Mouse (Mus musculus) cerebellum, adult 2 months (tissue): ENCODE data around the gene Klhdc9. TPM values are rescaled to one million over a fixed set of nuclear protein-coding genes. Genes with fewer than 3 reads are reported as not detected.

Experiments
- DNase-seq, 2 experiments: peaks; one replicate each; pipeline ENCODE4 v3.0.0; 2021
- H3K27ac ChIP-seq: fragments of 200-500 bp; 2 replicates; pipeline ENCODE4 v1.5.1; 2012; ENCODE audit warnings: low read length, control low read depth, inconsistent platforms; ENCODE audit not compliant: insufficient read depth
- H3K27me3 ChIP-seq: fragments of 200-500 bp; 2 replicates; pipeline ENCODE4 v1.6.1; 2012; ENCODE audit warnings: inconsistent platforms, mild to moderate bottlenecking, low read length, moderate library complexity; ENCODE audit not compliant: control insufficient read depth, insufficient read depth
- H3K4me1 ChIP-seq: fragments of 200-500 bp; 2 replicates; pipeline ENCODE4 v1.6.1; 2011; ENCODE audit warnings: low read length; ENCODE audit not compliant: control insufficient read depth, insufficient read depth
- H3K4me3 ChIP-seq: fragments of 200-500 bp; replicated peaks from 2 replicates; pipeline ENCODE3; 2011; ENCODE audit warnings: mild to moderate bottlenecking, low read depth, low read length, control low read depth; ENCODE audit not compliant: insufficient read depth
- CTCF ChIP-seq: fragments of 200-500 bp; IDR thresholded peaks from 2 replicates; pipeline ENCODE4 v1.5.1; 2011; ENCODE audit warnings: low read depth, mild to moderate bottlenecking, control low read depth, low read length, moderate library complexity, borderline replicate concordance; ENCODE audit not compliant: insufficient read depth
- POLR2A ChIP-seq: fragments of 200-500 bp; IDR thresholded peaks from 2 replicates; pipeline ENCODE4 v1.6.1; 2011; ENCODE audit warnings: low read length, control low read depth, borderline replicate concordance; ENCODE audit not compliant: insufficient read depth
- WGBS: fragments of 180-500 bp; shearing (Covaris S2); methylation state at CpG from one replicate; pipeline ENCODE4 v1.1.7; 2018; 5-methylcytosine and 5-hydroxymethylcytosine counted together
- polyA plus RNA-seq: library from polyadenylated mRNA; depleted of rRNA; stranded (reverse); fragments of >200 nt; gene quantifications from 2 replicates; pipeline ENCODE4 v1.2.3, GENCODE M21; 2012

Gene Klhdc9
- polyA plus RNA-seq, 1 experiment: 7.9 TPM

DNA sequence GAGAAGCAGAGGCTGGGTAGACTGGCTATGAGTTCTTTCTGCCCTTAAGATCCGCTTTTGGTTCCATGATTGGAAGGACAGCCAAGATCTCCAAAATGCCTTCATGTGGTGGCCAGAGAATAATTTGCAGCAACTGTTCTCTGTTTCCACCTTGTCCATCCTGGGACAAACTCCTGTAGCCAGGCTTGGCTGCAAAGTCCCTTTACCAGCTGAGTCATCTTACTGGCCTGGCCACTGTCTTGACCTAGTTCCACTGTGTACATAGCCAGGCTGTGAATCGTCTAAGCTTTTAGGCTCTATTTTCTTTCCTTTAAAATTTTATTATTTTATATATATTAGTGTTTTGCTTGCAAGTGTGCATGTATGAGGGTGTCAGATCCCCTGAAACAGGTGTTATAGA, 11.4 kb downstream of the Klhdc9 start:
- TF ChIP-seq CTCF: no peak
- no peak for TF ChIP-seq POLR2A
- Histone ChIP-seq H3K27ac (no peak overlapping the region), H3K4me3 (no peak overlapping the region), H3K4me1 (peaks cover 8% of the 10 kb centered on the region), H3K27me3 (no peaks in the 10 kb centered on the region)
- no peak for DNase-seq
- 27% methylated on average over 2 of the region's 2 CpGs for WGBS

- no peak overlapping the region for H3K27ac ChIP-seq
- no peak overlapping the region for H3K4me3 ChIP-seq
- H3K4me1 ChIP-seq: peaks cover 8% of the 10 kb centered on the region
- H3K27me3 ChIP-seq: no peaks in the 10 kb centered on the region
- peak; percentile 34 to 42 for DNase-seq
- WGBS: 17% methylated on average over 3 of the region's 3 CpGs
- TF ChIP-seq CTCF (no peak), POLR2A (no peak)
Measured at GRCm38 (mm10) chr1:171348665-171349064, 11.9 kb downstream of the Klhdc9 start.

DNA sequence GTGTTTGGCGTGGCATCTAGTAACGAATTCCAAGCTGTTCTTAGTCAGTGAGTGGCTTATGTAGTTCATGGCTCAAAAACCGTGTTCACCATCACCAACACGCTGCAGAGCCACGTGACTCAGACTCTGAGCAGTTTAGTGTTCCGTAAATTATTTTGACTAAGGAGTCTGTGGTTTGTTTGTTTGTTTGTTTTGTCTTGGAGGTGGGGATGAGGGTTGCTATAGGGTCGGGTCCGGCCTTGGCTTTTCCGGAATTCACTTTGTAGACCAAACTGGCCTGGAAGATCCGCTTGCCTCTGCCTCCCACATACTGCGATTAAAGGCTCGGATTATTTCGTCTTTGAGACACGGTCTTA, 14.5 kb downstream of the Klhdc9 start:
- TF ChIP-seq POLR2A (no peak), CTCF (no peak)
- H3K27me3 ChIP-seq: no peaks in the 10 kb centered on the region
- peaks cover 8% of the 10 kb centered on the region for H3K4me1 ChIP-seq
- peak overlapping the region; percentile 74 for H3K4me3 ChIP-seq
- WGBS: under 1% methylated on average over 14 of the region's 14 CpGs
- DNase-seq: no peak
- no peak overlapping the region for H3K27ac ChIP-seq

DNA sequence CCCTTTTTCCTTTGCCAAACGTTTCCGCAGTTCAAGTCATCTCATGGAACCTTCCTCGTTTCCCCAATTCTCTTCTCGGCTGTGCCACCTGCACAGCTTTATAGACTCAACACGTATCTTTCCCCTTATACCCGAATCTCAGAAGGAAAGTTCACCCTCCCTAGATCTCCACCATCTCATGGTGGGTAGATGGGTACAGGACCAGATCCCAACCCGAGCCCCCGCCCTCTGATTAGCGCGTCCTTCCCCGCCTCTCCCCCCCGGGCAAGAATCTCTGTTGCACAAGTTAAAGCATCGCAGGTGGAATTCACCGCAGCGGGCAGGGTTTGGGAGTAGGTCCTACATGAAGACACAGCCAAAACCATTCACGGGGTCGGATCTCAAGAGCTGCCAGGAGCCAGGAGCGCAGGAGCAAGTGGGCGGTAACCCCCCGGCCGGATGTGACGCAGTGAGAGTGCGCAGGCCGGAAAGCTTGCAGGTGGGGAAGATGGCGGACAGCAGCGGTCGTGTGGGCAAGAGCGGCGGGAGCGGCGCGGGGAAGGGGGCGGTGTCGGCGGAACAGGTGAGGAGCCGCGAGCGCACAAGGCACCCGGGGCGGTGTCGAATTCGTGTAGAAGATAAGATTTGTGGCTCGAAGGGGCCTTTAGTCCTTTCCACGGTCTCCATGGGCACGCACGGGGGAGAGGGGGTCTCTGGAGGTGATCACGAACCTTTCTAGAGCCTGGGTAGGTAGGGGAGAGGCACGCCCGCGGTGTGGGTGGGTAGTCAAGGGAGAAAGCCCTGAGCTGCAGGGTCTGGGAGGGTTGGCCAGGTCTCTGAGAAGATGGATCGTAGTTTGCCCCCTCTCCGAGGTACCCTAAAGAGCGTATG, 15.1 kb downstream of the Klhdc9 start, which contains the start of the genes Nit1 and Pfdn2:
Nit1 (minus strand) TSS at position 422 of the 870 bp plus-strand sequence.
Pfdn2 (plus strand) TSS at position 446 of the 870 bp plus-strand sequence.
- Histone ChIP-seq H3K4me1 (peaks cover 6% of the 10 kb centered on the region), H3K27me3 (no peaks in the 10 kb centered on the region), H3K4me3 (peak within 1 kb of the TSS; percentile 74), H3K27ac (peak within 1 kb of the TSS; percentile 23; the same call in 1 of the 2 replicates)
- TF ChIP-seq CTCF: no peak
- peak; percentile 82 for TF ChIP-seq POLR2A
- under 1% methylated on average over 53 of the region's 53 CpGs for WGBS
- DNase-seq: peak; percentile 91 to 92

DNA sequence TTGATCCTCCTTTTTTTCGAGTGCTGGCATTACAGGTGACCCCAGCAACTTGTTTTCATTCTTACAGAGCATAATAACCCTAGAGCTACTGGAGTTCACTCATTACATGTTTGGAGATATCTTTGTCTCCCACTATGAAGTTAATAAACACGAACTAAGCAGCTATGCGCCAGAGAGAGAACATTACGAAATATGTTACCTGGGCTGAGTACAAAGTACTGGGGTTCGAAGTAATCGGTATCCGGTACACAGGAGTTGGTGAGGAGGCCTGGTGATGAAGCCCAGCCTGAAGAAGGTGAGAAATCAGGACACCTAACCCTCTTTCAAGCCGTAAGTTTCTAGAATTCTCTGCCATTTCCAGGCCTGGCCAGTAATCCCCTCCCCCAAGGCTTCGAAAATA, 15.9 kb downstream of the Klhdc9 start:
- Histone ChIP-seq H3K27ac (no peak overlapping the region), H3K4me1 (peaks cover 4% of the 10 kb centered on the region; the same call in 1 of the 2 replicates), H3K4me3 (peak overlapping the region; percentile 74), H3K27me3 (no peaks in the 10 kb centered on the region)
- WGBS: 64% methylated on average over 9 of the region's 9 CpGs
- no peak for DNase-seq
- TF ChIP-seq CTCF: no peak
- no peak for TF ChIP-seq POLR2A

DNA sequence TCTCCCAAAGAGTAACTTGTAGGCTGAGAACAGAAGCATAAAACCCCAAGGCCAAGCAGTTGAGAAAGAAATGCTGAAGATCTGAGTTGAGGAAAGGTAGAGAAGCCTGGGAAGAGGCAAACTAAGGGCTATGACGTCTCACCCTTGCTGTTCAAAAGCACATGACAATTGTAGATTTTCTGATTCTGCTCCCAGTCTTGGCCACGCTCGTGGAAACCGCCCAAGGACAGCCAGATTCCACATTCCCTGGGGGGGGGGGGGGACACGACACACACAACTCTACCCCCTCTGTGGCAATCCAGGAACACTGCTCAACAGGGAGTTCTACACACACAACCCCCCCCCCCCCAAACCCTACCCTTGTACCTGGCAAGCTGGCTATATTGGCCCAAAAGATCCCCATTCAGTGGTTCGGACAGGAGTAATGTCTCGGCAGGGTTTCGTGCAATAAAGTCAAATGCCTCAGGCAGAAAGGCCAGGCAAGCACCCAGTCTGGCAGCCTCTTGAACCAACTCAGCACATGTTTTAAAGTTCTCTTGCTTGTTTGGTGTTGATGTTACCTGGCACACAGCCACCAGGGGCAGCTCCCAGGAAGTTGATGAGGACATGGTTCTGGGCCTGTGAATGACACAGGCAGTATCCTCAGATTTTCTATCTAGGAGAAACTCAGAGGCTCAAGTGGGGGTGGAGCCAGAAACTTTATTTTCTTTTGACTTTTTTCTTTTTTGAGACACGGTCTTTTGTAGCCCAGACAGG, 16.5 kb downstream of the Klhdc9 start:
- peaks cover 4% of the 10 kb centered on the region; the same call in 1 of the 2 replicates for H3K4me1 ChIP-seq
- no peak overlapping the region for H3K27ac ChIP-seq
- TF ChIP-seq CTCF: no peak
- no peak for TF ChIP-seq POLR2A
- WGBS: 48% methylated on average over 9 of the region's 9 CpGs
- no peaks in the 10 kb centered on the region for H3K27me3 ChIP-seq
- peak; percentile 34 to 39 for DNase-seq
- H3K4me3 ChIP-seq: no peak overlapping the region

DNA sequence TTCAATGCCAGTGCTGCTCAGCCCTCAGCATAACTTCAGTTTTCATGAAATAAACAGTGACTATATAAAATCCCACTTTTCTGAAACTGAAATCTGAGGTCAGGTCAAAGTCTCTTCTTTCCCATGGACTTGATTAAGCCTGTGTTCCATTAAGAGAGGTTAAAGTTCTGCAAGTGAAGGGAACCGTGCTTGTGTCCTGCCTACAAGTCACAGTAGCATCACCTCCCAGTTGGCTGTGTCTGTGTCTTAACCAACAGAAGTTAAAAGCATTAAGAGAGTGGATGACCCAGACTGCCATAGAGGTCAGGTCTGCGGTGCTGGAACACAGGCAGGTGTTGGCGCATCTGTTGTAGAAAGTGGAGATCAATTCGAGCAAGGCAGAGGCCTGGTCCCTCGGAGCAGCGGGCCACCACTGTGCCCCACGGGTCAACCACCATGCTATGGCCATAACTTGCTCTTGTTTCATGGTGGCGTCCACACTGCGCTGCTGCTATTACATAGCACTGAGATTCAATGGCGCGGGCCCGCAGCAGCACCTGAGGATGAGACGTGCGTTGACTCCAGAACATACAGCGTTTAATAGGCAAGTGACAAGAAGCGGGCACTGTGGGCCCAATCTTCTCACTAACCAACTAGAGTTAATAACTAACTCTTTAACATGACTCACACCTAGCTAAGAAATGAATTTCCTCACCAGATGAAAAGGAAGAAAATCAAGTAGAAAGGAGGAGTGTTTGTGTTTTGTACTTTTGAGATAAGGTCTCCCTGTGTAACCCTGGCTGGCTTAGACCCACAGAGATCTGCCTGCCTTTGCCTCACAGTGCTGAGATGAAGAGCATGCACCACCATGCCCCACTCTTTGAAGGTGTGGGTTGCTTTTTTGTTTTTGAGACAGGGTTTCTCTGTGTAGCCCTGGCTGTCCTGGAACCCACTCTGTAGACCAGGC, 18.1 kb downstream of the Klhdc9 start:
- Histone ChIP-seq H3K27ac (no peak overlapping the region), H3K4me3 (no peak overlapping the region), H3K4me1 (no peaks in the 10 kb centered on the region), H3K27me3 (no peaks in the 10 kb centered on the region)
- no peak for DNase-seq
- 94% methylated on average over 16 of the region's 16 CpGs for WGBS
- TF ChIP-seq POLR2A (no peak), CTCF (no peak)
